ENCODE assay signal across 9 mouse cellular contexts in the genomic region with DNA sequence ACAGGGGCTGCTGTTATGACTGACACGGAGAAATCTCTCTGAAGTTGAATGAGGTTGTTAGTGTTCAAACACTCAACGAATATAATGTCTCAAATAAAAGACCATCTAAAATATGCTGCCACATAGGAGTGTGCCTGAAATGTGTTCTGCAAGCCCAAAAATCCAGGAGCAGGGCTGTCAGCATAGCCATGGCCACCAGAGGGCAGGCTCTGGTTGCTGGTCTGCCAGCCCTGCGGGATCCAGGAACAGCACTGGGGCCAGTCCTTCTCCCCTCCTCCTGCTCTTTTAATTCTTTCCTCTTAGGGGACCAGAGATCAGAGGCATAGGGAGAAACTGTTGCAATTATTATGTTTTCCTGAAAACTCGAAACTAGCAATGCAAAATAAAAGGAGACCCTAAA.
A peak's percentile ranks its signal among the peaks of the same experiment; 100 is the strongest.
DNase-seq lines count a peak whose midpoint lies in the region; TF ChIP-seq lines count a peak whose summit lies in the region.
"Had no signal": no experiment of that assay in that cellular context is flagged by ENCODE, and none has a peak within 500 bp of the region (broad histone marks: within the 10 kb centered on the region; RNA-seq: fewer than 3 reads in every experiment).

No protein-coding gene starts in this region.

- H3K27ac ChIP-seq in layer of hippocampus, adult 2 months: no peak overlapping the region
- H3K27ac ChIP-seq: stomach, embryonic 15.5 days had no signal

- peak; percentile 95 for TF ChIP-seq CTCF in layer of hippocampus, adult 2 months (conservative IDR thresholded peaks at IDR 0.05)

- no peak overlapping the region for H3K4me3 ChIP-seq in layer of hippocampus, adult 2 months
- H3K4me3 ChIP-seq: stomach, embryonic 15.5 days had no signal

- DNase-seq in urinary bladder, adult 18-20 months (ENCODE audit: low spot score in 2 of 2): peak; percentile 36 to 73
- DNase-seq in urinary bladder, postnatal 10 days (ENCODE audit: low spot score): no peak
- peak; percentile 90 to 92 for DNase-seq in cerebellum, postnatal 10 days
- DNase-seq in gastrocnemius, postnatal 4 days (ENCODE audit: low spot score in 2 of 2): peak; percentile 61 to 62
- peak; percentile 57 to 91 for DNase-seq in layer of hippocampus, adult 2 months (ENCODE audit: low spot score in 2 of 2)
- peak; percentile 74 for DNase-seq in lung, postnatal 36 days
- DNase-seq in right cerebral cortex, adult 2 months (ENCODE audit: low spot score in 2 of 2): peak; percentile 83 to 84
- DNase-seq in c-Kit-positive CD71-positive TER-119-positive erythroid progenitor cells, embryonic 14.5 days (ENCODE audit: low spot score): no peak

Comparison
In these comparisons a context has a peak if more than half of its experiments do, and no peak if none do; other contexts are left out.
1. DNase-seq: peak in urinary bladder, adult 18-20 months (2 of 2), cerebellum, postnatal 10 days (2 of 2), gastrocnemius, postnatal 4 days (2 of 2), layer of hippocampus, adult 2 months (2 of 2), lung, postnatal 36 days (single experiment) and right cerebral cortex, adult 2 months (2 of 2); none in urinary bladder, postnatal 10 days (single experiment) and c-Kit-positive CD71-positive TER-119-positive erythroid progenitor cells, embryonic 14.5 days (single experiment).